Mouse (Mus musculus) limb, embryonic 12.5 days (tissue): ENCODE results near the gene F830045P16Rik. TPM values are rescaled to one million over a fixed set of nuclear protein-coding genes. Genes with fewer than 3 reads are reported as not detected.
"Not testable (repeated sequence)": the region's sequence is repeated elsewhere in the genome, so short reads cannot be mapped to it uniquely, and the experiment has no call there.

Experiments
- ATAC-seq: fragments of 200-750 bp; cut with Nextera tagmentation; 2 replicates; pipeline ENCODE4 v1.8.0; 2017; ENCODE audit warnings: low read depth, moderate TSS enrichment; ENCODE audit not compliant: insufficient number of reproducible peaks, insufficient read depth, low FRiP score, low TSS enrichment
- H3K27ac ChIP-seq: fragments of 300-500 bp; sonication (generic); 2 replicates; pipeline ENCODE4 v1.5.1; 2016; ENCODE audit warnings: mild to moderate bottlenecking, moderate library complexity
- H3K27me3 ChIP-seq: fragments of 300-500 bp; sonication (generic); 2 replicates; pipeline ENCODE4 v1.6.1; 2016; ENCODE audit warnings: mild to moderate bottlenecking, moderate library complexity
- H3K36me3 ChIP-seq: fragments of 300-500 bp; sonication (generic); 2 replicates; pipeline ENCODE4 v1.6.1; 2016; ENCODE audit warnings: mild to moderate bottlenecking, moderate library complexity
- H3K4me1 ChIP-seq: fragments of 300-500 bp; sonication (generic); replicated peaks from 2 replicates; pipeline ENCODE4 v1.6.1; 2016
- H3K4me2 ChIP-seq: fragments of 300-500 bp; sonication (generic); 2 replicates; pipeline ENCODE4 v1.6.1; 2016; ENCODE audit warnings: mild to moderate bottlenecking, moderate library complexity
- H3K4me3 ChIP-seq: fragments of 300-500 bp; sonication (generic); replicated peaks from 2 replicates; pipeline ENCODE4 v1.5.1; 2016; ENCODE audit warnings: mild to moderate bottlenecking
- H3K9ac ChIP-seq: fragments of 300-500 bp; sonication (generic); replicated peaks from 2 replicates; pipeline ENCODE4 v1.6.1; 2016; ENCODE audit warnings: mild to moderate bottlenecking, moderate library complexity
- H3K9me3 ChIP-seq: fragments of 300-500 bp; sonication (generic); 2 replicates; pipeline ENCODE4 v1.6.1; 2016; ENCODE audit warnings: mild to moderate bottlenecking, moderate library complexity
- WGBS: fragments of 180-500 bp; shearing (Covaris S2); methylation state at CpG from one replicate; pipeline ENCODE4 v1.1.7; 2016; 5-methylcytosine and 5-hydroxymethylcytosine counted together
- polyA plus RNA-seq: library from polyadenylated mRNA; unstranded; fragments of >200 nt; fragmentation: Nextera tagmentation; extraction: Ambion mirVana; gene quantifications from 2 replicates; pipeline ENCODE4 v1.2.1, GENCODE M21; 2016

The F830045P16Rik gene
- polyA plus RNA-seq, 1 experiment from 2014 or later, result not detected

DNA sequence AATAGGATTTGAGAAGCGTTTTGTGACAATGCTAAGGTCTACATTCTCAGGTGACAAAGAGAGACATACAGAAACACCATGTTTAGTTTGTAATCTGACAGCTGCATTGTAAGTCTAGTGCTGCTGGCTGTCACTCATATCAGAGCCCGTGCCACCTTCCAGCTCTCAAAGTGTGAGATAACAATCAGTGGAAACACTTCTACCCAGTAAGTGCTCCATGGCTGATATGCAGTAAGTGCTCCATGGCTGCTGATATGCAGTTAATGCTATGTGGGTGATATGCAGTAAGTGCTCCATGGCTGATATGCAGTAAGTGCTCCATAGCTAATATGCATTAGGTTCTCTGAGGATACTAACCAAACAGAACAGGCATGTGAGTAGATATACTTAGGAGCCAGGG lies 65.6 kb downstream of the F830045P16Rik start:
- WGBS, result 79% methylated on average over 2 of the region's 2 CpGs
- no peak overlapping the region for H3K9ac ChIP-seq

DNA sequence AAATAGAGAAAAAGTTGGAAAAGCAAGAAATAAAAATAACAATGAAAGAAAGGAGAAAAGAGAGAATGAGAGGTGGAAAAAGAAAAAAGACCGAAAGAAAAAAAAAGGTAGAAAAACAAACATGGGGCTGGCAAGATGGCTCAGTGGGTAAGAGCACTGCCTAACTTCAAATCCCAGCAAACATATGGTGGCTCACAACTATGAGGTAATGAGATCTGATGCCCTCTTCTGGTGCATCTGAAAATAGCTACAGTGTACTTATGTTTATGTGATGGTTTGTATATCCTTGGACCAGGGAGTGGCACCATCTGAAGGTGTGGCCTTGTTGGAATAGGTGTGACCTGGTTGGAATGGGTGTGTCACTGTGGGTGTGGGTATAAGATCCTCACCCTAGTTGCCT lies 97.6 kb downstream of the F830045P16Rik start:
- H3K4me1 ChIP-seq, H3K4me3 ChIP-seq, H3K36me3 ChIP-seq, H3K9ac ChIP-seq, H3K27me3 ChIP-seq, ATAC-seq, H3K27ac ChIP-seq, H3K9me3 ChIP-seq, H3K4me2 ChIP-seq: not testable (repeated sequence)
- 80% methylated on average over 1 of the region's 1 CpGs for WGBS

More for the DNA sequence above, 65.6 kb downstream of the F830045P16Rik start:
- H3K4me1 ChIP-seq, result no peaks in the 10 kb centered on the region
- no peaks in the 10 kb centered on the region for H3K27me3 ChIP-seq
- no peak for ATAC-seq
- no peaks in the 10 kb centered on the region for H3K36me3 ChIP-seq
- no peak overlapping the region for H3K27ac ChIP-seq
- H3K4me2 ChIP-seq, result no peak overlapping the region
- no peaks in the 10 kb centered on the region for H3K9me3 ChIP-seq
- no peak overlapping the region for H3K4me3 ChIP-seq

- Histone ChIP-seq H3K4me1 (0 out of 2 replicates have a peak, but pooled peaks cover 5% of the 10 kb centered on the region), H3K9ac (no peak overlapping the region), H3K9me3 (no peaks in the 10 kb centered on the region), H3K4me3 (no peak overlapping the region), H3K27me3 (no peaks in the 10 kb centered on the region), H3K4me2 (no peak overlapping the region), H3K27ac (no peak overlapping the region), H3K36me3 (no peaks in the 10 kb centered on the region)
- no peak for ATAC-seq
- 72% methylated on average over 1 of the region's 1 CpGs for WGBS
Observed at GRCm38 (mm10) chr2:129435154-129435553, 101.2 kb downstream of the F830045P16Rik start.

DNA sequence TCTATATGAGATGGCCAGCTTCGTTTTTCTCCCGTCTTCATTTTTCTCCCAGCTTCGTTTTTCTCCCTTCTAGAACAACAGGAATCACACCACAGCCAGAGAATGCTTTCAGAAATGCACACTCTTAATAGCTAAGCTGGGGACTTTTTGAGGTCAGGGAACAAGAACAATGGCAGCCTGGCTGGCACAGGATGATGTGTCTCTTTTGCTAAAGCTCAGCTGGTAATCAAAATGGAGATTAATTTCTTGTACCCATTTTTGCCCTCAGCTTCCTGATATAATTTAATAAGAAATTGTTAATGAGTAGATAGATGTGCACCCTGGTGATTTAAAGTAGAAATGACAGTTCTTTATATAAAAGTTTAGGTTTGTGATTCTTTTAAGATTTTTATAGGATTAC lies 112.7 kb downstream of the F830045P16Rik start:
- 79% methylated on average over 3 of the region's 3 CpGs for WGBS
- no peak for ATAC-seq
- Histone ChIP-seq H3K4me3 (no peak overlapping the region), H3K4me1 (peaks cover 6% of the 10 kb centered on the region; the same call in 1 of the 2 replicates), H3K9ac (no peak overlapping the region), H3K27me3 (no peaks in the 10 kb centered on the region), H3K27ac (no peak overlapping the region), H3K36me3 (no peaks in the 10 kb centered on the region), H3K4me2 (no peak overlapping the region), H3K9me3 (peaks cover 5% of the 10 kb centered on the region; the same call in 1 of the 2 replicates)

DNA sequence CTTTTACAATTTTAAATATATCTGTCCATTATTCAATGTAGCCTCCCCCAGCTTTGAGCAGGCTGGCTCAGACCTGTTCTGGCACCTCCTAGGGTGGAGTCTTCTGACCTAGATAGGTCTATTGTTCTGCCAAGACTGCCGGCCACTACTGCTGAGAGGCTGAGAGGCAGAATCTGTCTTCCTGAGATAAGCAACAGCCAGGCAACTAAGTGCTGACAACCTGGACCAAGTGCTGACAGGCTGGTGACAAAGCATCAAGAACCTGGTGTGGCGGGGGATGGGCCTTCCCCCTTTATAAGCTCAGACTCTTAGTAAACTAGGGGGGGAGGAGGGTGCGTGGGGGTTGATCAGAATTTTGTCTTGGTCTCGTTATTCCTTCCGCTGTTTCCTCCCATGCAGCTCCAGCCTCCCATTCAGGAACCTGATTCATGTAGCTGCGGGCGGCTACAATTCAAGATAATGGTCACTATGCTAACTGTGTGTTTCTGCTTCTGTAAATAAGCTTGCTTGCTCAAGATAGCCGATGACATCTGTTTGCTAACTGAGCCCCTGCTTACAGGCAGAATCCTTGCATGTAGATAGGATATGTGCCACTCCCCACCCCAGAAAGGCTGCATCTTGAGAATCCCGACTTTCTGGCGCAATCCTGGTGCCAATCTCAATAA lies 115.4 kb downstream of the F830045P16Rik start:
- no peak overlapping the region for H3K4me2 ChIP-seq
- no peak overlapping the region for H3K9ac ChIP-seq
- H3K27ac ChIP-seq, result no peak overlapping the region
- no peaks in the 10 kb centered on the region for H3K27me3 ChIP-seq
- 88% methylated on average over 10 of the region's 10 CpGs for WGBS
- peaks cover 6% of the 10 kb centered on the region; the same call in 1 of the 2 replicates for H3K4me1 ChIP-seq
- H3K4me3 ChIP-seq, result no peak overlapping the region
- peaks cover 5% of the 10 kb centered on the region; the same call in 1 of the 2 replicates for H3K9me3 ChIP-seq
- no peak for ATAC-seq
- no peaks in the 10 kb centered on the region for H3K36me3 ChIP-seq

- H3K27me3 ChIP-seq, result no peaks in the 10 kb centered on the region
- H3K9ac ChIP-seq, result no peak overlapping the region
- H3K4me3 ChIP-seq, result no peak overlapping the region
- H3K4me1 ChIP-seq, result peaks cover 6% of the 10 kb centered on the region; the same call in 1 of the 2 replicates
- H3K9me3 ChIP-seq, result peaks cover 5% of the 10 kb centered on the region; the same call in 1 of the 2 replicates
- no peak overlapping the region for H3K4me2 ChIP-seq
- 82% methylated on average over 3 of the region's 3 CpGs for WGBS
- no peak for ATAC-seq
- no peaks in the 10 kb centered on the region for H3K36me3 ChIP-seq
- no peak overlapping the region for H3K27ac ChIP-seq
Observed at GRCm38 (mm10) chr2:129419361-129419880, 117.0 kb downstream of the F830045P16Rik start.

GRCm38 (mm10) chr2:129414593-129414992 lies 121.8 kb downstream of the F830045P16Rik start:
- Histone ChIP-seq H3K36me3 (no peaks in the 10 kb centered on the region), H3K4me3 (no peak overlapping the region), H3K4me1 (peaks cover 5% of the 10 kb centered on the region; the same call in 1 of the 2 replicates), H3K4me2 (no peak overlapping the region), H3K27ac (no peak overlapping the region), H3K9me3 (no peaks in the 10 kb centered on the region), H3K27me3 (no peaks in the 10 kb centered on the region), H3K9ac (no peak overlapping the region)
- 88% methylated on average over 3 of the region's 3 CpGs for WGBS
- no peak for ATAC-seq

- H3K4me2 ChIP-seq, result no peak overlapping the region
- 65% methylated on average over 6 of the region's 6 CpGs for WGBS
- H3K4me1 ChIP-seq, result no peaks in the 10 kb centered on the region
Observed at GRCm38 (mm10) chr2:129413488-129413887, 122.9 kb downstream of the F830045P16Rik start.

GRCm38 (mm10) chr2:129411651-129412050 lies 124.8 kb downstream of the F830045P16Rik start:
- WGBS, result 75% methylated on average over 3 of the region's 3 CpGs
- Histone ChIP-seq H3K4me3 (no peak overlapping the region), H3K27me3 (no peaks in the 10 kb centered on the region), H3K27ac (no peak overlapping the region), H3K36me3 (no peaks in the 10 kb centered on the region), H3K4me1 (no peaks in the 10 kb centered on the region), H3K9me3 (no peaks in the 10 kb centered on the region), H3K9ac (no peak overlapping the region), H3K4me2 (no peak overlapping the region)
- no peak for ATAC-seq

More at GRCm38 (mm10) chr2:129413488-129413887, 122.9 kb downstream of the F830045P16Rik start:
- H3K27me3 ChIP-seq, result no peaks in the 10 kb centered on the region
- no peaks in the 10 kb centered on the region for H3K9me3 ChIP-seq
- H3K9ac ChIP-seq, result no peak overlapping the region
- H3K27ac ChIP-seq, result no peak overlapping the region
- H3K36me3 ChIP-seq, result no peaks in the 10 kb centered on the region
- H3K4me3 ChIP-seq, result no peak overlapping the region
- ATAC-seq, result no peak

DNA sequence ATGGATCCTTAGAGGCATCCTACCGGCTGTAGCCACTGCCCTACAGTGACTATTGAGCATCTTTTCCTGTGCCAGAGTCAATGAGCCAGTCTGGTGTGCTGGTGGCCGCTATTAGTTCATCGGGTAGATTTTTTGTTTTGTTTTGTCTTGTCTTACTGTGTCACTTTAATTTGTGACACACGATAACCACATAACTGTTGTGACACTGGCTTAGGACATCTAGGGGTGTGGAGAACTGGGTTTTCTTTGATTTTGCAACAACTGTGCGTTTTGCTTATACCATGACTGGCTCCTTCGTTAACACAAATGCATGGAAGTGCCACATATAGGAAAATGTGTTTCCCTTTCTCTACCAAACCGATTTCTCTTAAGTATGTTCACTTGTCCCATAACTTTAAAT lies 126.1 kb downstream of the F830045P16Rik start:
- no peaks in the 10 kb centered on the region for H3K9me3 ChIP-seq
- H3K36me3 ChIP-seq, result no peaks in the 10 kb centered on the region
- H3K4me1 ChIP-seq, result no peaks in the 10 kb centered on the region
- no peak overlapping the region for H3K27ac ChIP-seq
- H3K4me2 ChIP-seq, result no peak overlapping the region
- H3K27me3 ChIP-seq, result no peaks in the 10 kb centered on the region
- no peak overlapping the region for H3K9ac ChIP-seq
- ATAC-seq, result no peak
- 90% methylated on average over 7 of the region's 7 CpGs for WGBS
- H3K4me3 ChIP-seq, result no peak overlapping the region

- WGBS, result 22% methylated on average over 18 of the region's 18 CpGs
- no peak for ATAC-seq
- no peak overlapping the region for H3K27ac ChIP-seq
- H3K9me3 ChIP-seq, result no peaks in the 10 kb centered on the region
- H3K4me2 ChIP-seq, result no peak overlapping the region
- no peak overlapping the region for H3K9ac ChIP-seq
- no peaks in the 10 kb centered on the region for H3K27me3 ChIP-seq
- no peaks in the 10 kb centered on the region for H3K4me1 ChIP-seq
- H3K4me3 ChIP-seq, result no peak overlapping the region
- no peaks in the 10 kb centered on the region for H3K36me3 ChIP-seq
Observed at GRCm38 (mm10) chr2:129408476-129408875, 127.9 kb downstream of the F830045P16Rik start.
